Mouse (Mus musculus) heart, adult 18-20 months (tissue): ENCODE measurements around the gene Gm47841. TPM values are rescaled to one million over a fixed set of nuclear protein-coding genes. Genes with fewer than 3 reads are reported as not detected.

Experiments
- DNase-seq, 2 experiments: peaks; one replicate each; pipeline ENCODE4 v3.0.0; 2021 to 2022; ENCODE audit warnings: mixed read lengths in 1 of 2
- long read RNA-seq, 2 experiments: library from polyadenylated mRNA; stranded (forward); transcript quantifications; one replicate each; pipeline ENCODE4 v2.0.0; 2021
- total RNA-seq, 2 experiments: library from RNA; stranded (reverse); gene quantifications; 2 replicates each; pipeline ENCODE4 v1.2.3; 2021

The Gm47841 gene
- not detected for total RNA-seq
- long read RNA-seq, experiment 1: 0 reads
- long read RNA-seq, experiment 2: 0 reads

DNA sequence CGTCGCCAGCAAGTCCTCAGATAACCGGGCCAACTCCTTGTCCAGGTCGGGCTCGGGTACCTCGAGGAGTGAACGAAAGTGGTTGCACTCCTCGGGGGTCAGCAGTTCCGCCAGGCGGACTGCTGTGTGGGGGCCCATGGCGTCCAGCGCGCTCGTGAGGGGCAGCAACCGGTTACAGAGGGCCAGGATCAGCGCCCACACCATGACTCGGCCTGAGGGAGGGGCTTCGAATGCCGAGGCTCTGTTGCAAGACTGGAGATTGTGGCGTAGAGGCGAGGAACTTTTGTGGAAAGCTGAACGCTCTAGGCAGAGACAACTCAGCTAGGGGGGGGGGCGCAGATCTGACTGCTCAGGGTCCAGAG is at the start of gene Gm47841:
Gene Gm47841, minus strand, starts transcription at position 204 of the 362 bp plus-strand sequence.
- peak in 1 of 2 experiments; percentile 31 for DNase-seq

DNA sequence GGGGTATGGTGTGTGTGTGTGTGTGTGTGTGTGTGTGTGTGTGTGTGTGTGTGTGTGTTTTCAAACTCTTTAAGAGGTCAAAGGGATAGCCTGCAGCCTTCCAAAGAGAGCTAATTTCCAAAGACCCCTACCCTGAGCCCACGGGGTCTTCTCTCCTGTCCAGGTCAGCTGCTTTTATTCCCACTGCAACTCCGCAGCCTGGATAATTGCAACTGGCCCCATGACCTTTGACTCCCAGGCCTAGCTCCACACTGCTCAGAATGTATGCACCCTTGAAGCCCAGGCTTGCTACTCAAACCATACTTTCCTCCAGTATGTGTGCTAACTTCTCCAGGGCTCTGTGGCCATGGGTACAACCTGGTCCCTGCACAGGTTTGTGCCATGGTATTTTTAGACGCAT is 48.2 kb upstream of the Gm47841 start:
- DNase-seq: no peak

DNA sequence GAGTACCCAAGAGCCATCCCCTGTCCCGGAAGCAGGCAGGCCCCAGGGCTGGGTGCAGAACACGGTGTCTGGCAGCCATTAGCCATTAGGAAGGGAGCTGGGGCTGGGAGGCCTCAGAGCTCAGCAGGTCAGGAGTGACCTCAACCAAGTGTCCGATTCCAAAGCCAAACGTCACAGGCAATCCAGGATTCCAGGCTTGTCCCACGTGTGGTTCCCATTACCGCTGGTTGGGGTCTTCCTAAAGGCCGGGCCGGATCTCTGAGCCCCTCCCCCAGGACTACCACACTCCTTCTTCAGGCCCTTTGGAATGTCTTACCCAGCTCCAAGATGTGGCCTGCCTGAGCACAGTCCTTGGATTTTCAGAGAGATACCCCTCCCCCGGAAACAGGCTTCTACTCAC is 47.8 kb upstream of the Gm47841 start:
- no peak for DNase-seq

DNA sequence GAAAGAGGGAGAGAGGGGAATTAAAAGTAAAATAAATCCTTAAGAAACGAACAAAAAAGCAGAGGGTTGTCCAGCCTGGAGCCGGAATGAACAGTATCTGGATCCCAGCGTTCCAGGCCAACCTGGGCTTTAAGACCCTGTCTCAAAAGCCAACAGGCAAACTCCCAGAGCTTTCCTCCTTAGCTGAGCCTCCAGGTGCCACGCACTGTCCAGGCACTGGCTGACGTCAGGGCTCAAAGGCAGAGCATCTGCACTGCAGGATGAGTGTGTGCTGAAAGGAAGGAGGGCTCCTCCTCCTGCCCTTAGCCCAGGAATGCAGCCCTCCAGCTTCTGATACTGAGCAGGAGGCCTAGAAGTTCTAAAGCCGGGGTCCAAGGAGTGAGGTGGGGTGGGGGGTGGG is 46.8 kb upstream of the Gm47841 start:
- no peak for DNase-seq

DNA sequence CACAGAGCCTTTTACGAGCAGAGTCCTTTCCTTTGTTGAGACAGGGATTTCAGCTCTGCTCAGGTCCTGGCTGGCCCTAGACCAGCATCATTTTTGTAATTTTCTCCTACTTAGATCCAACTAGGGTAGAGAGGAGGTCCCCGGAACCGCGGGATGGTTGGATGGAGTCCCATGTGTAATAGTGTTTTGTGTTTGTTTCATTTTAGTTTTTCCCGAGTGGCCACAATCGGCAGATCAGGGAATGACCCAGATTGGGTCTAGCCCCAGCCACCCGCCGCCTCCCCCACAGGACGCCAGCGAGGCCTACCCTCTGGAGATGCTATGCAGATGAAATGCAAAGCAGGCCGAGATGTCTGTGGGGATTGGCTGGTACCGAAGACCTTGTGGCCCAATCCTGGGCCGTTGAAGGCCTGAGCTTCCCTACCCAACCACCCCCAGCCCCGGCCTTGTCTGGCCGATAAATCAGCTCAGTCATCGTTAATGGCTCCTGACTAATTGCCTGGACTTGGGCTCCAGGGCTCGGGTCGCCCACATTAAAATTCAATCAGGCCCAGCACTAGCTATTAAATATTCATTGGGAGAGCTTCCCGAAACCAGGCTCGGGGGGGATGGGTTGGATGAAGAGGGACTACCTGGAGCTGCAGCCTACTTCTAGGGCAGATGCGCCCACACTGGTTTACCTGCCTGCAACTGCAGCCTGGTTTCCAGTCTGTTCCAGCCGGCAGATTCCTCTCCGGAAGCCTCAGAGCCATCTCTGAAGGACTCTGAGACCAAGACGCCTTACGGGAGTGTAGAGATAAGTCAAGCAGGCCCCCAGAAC is 45.8 kb upstream of the Gm47841 start:
- DNase-seq: peak in 1 of 2 experiments; percentile 65

DNA sequence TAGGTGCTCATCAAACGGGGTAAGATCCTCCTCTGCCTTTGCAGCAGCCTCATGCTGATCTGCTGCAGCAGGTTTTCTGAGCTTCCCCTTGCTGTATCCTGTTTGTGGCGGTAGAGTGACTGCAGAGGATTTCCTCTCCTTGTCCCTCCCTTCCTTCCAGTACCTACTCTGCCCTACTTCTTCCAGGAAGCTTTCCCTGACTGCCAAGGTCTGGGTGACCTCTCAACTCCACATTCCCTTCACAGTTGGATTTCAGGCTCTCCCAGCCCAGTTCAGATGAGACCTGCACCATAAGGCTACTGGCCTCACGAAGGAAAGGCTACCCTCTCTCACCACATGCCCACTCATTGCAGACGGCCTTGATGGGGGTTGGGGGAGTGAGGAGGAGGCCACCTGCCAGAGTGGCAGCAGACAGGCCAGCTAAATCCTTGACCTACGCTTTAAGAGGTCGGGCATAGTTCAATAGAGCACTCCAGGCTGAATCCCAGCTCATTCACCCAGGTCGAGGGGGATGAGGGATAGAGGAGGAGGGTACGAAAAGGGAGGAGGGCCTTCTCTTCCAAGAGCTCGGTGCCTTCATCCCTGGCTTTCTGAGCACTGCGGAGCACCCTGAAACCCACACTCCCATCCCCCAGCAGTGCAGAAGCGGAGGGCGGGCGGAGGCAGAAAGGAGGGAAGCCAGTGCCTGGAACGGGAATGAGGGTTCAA is 45.1 kb upstream of the Gm47841 start:
- no peak for DNase-seq

DNA sequence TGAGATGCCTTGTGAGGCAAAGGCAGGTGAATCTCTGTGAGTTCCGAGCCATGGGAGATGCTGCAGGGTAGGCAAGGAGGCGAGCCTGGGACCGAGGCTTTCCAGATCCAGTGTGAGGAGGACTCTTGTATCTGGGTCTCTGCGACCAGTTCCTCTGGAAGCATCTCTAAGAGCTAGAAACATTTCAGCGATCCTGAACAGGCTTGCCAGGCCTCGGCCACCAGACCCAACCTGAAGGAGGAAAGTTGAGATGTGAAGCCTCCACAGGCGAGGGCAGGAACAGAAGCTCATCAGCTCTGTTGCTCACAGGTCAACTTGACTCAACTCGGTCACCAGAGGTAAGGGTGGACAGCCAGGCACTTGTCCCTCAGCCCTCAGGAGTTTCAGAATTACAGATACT is 44.4 kb upstream of the Gm47841 start:
- DNase-seq: no peak

DNA sequence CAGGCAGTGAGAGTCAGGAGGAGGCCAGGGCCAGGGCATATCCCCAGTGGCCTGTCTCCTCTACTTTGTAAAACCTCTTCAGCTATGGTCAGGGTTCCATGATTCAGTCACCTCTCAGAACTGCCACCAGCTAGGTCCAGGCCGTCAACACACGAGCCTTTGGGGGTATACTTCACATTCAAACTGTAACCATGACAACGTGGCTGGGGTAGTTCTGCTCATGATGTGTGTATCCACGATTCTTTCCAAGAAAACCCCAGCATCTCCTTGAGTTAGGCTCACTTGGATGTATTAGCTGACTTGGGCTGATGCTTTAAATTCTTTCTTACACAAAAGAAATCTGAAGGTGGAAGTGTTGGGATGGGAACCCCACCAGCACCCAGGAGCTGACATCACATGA is 41.1 kb upstream of the Gm47841 start:
- DNase-seq: no peak

DNA sequence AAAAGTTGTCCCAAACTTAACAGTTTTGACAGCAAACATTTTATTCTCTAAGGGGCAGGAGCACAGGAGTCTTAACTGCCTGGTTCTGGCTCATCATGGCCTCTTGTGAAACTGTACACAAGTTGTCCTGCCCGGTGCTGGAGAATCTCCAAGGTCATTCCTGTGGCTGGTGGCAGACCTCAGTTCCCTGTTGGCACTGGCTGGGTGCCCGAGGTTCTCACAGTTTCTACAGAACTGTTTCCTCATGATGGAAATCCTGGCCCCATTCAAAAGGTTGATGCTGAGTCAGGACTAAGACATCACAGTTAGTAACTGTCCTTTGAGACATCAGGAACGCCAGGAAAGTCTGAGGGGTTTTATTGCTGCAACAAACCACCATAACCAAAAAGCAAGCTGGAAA is 39.8 kb upstream of the Gm47841 start:
- DNase-seq: no peak

DNA sequence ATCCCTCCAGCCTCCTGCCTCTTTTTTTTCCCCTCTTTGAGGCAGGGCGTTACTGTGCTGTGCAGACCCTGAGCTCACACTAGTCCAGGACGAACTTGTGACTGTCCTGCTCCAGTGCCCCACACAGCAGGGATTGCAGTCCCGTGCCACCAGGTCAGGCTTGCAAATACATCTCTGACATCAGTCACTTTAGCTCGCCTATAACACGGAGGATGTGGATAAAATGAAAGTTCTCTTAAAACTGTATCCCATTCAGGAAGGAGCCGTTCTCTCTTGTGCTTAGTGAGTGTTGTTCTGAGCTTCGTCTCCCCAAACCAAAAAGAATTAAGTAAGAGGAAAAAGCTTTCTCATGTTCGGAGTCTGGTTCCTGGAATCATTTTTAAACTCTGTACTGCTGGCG is 39.3 kb upstream of the Gm47841 start:
- no peak for DNase-seq

DNA sequence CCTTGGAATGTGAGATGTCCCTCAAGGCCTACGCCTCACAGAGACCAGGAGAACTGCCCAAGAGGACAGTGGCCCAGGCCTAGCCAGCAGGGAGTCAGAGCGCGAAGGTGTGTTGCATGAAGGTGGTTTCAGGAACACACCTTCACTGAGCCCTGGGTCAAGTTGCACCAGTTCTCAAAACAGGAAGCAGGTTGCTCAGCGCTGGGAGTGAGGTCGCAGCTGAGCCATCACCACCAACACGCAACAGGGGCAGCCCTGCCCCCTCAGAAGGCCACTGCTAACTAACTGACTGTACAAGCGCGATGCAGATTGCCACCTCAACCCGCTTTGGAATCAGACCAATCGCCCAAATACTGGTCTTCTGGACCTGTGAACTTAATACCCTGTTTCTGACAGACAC is 37.3 kb upstream of the Gm47841 start:
- DNase-seq: no peak

DNA sequence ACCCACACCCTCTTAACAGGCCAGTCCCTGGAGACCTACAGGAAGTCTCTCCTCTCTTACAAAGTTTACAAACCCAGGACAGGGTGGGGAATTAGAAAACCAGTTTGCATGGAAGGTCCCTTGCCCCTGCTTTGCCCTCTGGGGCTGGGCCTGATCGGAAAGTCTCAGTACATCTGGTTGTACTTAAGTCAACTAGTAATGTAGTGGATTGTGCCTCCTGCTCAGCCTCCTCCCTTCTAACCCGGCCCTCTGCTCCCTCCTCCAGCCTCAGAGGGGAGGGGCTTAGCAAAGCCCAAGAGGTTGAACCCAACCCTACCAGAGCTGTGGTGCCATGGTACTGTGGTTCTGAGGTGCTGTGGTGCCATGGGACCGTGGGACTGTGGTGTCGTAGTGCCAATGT is 35.0 kb upstream of the Gm47841 start:
- peak in 1 of 2 experiments; percentile 44 for DNase-seq

DNA sequence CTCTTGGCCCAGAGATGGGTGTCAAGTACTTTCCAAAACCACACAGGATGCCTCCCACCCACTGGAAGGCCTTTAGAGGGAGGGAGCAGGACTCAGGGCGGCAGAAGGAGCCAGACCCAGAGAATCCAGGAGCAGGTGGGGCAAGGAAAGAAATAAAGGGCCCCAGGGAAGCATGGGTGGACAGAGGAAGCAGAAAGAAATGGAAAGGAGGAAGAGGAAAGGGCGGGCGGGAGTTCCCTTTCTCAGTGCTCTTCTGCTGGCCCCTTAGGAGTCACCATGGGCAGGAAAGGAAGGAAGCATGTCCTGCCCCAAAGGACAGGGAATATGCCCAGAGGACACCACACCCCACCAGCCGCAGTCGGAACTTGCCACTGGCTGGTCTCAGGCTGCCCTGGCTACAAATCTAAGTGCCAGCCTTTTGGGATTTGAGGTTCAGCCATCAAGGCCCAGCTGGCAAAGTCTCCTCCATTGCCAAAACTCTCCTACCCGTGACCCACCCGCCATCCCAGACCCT is 33.9 kb upstream of the Gm47841 start:
- DNase-seq: peak in 1 of 2 experiments; percentile 58

DNA sequence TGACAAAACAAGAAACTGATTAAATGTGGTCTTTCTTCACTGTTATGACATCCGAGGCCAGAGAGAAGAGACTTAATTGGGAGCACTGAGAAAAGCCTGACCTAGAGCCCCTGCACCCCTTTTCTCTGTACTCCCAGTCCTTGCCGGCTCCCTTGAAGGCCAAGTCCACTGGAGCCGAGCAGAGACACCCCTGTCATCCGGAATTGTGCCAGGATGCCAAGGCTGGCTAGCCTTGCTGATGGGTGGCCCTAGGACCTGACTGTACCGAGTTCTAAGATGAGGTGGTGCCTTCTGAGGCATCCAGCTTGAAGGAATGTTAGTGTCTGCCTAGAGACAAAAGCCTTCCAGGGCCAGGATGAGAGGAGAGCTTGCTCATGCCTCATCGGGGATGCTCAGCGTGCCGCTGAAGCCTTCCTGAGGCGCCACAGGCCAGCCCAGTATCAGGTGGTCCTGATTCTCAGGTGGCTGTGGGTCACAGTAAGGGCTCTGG is 32.9 kb upstream of the Gm47841 start:
- no peak for DNase-seq

DNA sequence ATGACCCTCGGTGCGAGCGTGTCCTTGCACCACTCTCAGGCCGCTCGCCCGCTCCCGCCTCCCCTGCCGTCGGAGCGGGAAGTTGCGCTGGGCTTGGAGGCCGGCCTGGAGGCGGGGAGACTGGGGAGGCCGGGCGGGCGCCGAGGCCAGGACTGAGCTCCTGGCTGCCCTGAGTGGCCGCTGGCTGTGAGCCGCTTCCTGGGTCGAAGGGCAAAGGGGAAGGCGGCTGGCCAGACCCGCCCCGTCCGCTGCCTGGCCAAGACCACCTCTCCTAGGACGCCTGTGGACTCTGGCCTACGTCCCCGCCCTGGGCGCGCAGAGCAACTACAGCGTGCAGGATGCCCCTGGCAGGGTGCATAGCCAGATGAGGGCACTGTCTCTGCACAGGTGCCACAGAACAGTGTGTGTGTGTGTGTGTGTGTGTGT is 31.5 kb upstream of the Gm47841 start:
- DNase-seq: peak; percentile 91 to 95

DNA sequence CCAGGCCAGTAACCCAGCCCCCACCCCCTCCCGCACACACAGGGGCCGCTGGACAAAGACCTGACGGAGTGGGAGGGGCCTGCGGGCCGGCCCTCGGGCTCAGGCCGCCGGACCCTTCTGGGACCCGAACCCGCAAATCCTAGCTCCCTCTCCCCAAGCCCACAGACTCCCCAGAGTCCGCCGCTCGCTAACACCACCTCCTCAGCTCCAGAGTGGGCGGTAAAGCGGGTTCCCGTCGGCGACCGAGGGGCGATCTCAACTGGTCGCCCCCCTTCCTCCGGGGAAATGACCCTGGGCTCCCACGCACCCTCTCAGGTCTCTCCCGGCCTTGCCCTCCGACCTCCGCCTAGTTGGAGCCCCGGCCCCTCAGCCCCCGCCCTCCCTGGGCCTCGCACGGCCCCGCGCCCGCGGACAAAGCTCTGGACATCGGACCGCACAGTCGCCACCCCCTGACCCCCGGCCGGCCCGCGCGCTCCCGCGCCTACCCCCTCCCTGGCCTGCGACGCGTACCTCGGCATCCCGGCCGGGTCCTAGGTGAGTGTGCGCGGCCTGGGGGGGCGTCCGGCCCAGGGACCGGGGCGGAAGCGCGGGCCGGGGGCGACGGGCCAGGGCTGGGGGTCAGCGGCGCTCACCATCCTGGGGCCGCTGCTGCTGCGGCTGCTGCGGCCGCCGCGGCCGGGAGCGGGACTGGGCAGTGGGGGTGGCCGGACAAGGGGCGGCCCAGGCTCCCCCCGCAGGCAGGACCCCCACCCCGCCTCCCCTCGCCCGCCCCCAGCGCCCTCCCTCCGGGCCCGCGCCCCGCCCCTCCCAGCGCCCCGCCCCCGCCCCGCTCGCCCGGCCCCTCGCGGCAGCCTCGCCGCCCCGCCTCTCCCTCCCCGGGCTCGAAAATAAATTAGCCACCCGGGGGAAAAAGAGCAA is 30.9 kb upstream of the Gm47841 start, which contains the start of gene Fignl2:
Gene Fignl2, minus strand, starts transcription at position 755 of the 918 bp plus-strand sequence.
- DNase-seq: peak in 1 of 2 experiments; percentile 37

DNA sequence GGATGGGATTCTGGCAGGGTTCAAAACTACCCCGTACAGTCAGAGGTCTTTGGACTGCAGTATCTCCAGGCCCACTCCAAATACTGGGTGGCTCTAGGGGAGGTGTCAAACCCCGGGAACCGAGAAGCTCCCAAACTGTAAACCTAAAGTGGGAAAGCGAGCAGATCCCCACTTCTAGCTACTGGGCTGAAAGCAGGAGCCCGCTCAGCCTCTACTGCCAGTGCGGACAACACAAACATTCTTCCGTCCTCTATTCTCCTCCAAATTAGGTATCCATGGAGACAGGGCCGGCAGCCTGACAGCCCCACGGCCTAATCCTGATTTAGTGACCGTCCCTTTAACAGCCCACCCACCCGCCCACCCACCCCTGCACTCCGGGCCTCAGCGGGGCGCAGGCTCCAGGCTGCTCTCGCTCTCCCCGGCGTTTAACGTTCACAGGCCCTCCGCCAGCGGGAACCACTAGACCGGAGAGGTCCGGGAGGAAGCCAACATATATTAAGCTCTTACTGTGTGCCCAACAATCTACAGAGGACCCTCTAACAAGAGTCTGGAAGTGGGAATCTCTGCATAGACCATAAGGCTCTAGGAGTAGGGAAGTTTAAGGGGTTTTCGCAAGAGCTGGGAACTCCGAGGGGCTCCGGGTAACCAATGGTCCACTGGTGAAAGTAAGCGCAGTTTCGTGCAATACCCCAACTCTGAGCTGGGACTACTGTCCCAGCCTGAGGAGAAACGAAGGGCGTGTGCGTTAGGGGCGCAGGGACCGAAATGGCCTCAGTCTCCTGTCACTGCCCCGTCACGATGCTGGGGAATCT is 30.0 kb upstream of the Gm47841 start:
- DNase-seq: peak in 1 of 2 experiments; percentile 45

DNA sequence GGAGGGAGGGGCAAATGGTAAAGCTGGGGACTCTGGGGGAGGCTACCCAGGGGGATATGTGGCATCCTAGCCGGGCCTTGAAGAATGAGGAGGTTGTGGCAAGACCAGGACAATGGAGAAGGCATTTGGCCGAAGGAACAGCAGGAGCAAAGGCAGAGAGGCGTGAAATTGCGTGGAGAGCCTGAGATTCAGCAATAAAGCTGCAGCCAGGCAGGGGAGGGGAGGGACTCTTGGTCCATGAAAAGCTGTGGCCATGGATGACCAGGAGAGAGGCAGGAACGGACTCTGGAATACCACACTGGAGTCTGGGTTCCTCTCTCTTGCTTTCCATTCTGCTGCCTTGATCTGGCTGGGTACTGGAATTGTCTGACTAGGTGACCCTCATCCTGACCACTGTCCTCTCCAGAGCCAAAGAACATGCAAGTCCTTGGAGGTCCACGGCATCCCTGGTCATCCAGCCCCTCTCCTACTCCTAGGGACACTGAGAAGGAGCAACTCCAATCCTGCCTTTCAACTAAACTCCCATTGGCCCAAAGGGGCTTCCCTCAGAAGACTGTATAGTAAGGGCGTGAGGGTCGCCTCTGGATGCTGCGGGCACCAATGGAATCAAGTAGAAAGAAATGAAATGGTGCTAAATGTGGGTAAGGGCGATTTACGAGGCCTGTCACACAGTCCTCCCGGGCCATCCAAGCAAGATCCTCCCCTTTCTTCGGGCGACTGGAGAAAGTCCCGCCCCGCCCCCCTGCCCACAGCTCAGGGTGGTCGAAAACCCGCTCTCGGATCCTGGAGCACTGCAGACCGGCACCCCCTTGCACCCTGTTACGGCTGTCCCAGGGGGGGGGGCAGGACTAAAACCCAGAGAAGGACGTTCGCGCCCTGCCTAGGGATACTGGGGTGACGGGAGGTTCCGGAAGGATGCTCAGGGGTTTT is 29.1 kb upstream of the Gm47841 start:
- no peak for DNase-seq

DNA sequence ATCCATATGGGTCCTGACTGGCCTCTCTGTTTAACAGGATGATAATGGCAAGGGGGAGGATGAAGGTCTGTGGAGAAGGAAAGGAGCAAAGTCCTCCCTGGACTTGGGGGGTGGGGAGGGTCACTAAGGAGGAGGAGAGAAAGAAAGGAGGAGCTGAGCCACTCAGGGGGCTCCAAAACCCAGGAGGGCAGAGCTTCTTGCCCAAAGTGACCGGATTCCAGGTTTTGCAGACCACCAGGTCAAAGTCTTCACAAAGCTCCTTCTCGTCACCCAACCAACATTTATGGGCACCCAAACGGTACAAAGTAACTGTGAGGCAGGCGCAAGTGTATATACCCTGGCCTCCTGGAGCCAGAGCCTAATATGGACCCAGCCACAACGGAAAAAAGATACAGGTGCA is 28.5 kb upstream of the Gm47841 start:
- no peak for DNase-seq

DNA sequence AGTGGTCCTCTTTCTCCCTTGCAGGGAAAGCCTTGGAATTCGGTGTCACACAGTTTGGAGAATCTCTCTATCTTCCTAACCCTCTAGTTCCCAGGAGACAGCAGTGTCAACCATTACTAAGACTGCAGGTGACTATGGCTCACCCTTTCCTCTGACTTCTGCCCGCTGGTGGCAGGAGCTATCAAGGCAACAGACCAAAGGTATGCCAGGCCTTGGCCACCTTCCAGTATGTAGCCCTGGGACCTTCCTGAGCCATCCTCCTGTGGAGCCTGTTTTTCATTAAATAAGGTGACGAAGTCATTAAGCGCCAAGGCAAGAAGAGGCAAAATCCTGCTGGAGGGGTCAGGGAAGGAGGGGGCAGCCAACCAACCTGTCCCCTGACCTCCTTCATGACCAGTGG is 28.0 kb upstream of the Gm47841 start:
- DNase-seq: no peak
